Mouse (Mus musculus): Measurements from ENCODE around the gene Haao. TPM values are rescaled to one million over a fixed set of nuclear protein-coding genes. Genes with fewer than 3 reads are reported as not detected.
A peak's percentile ranks its signal among the peaks of the same experiment; 100 is the strongest.

The Haao gene
- polyA plus RNA-seq, 1 experiment: not detected

DNA sequence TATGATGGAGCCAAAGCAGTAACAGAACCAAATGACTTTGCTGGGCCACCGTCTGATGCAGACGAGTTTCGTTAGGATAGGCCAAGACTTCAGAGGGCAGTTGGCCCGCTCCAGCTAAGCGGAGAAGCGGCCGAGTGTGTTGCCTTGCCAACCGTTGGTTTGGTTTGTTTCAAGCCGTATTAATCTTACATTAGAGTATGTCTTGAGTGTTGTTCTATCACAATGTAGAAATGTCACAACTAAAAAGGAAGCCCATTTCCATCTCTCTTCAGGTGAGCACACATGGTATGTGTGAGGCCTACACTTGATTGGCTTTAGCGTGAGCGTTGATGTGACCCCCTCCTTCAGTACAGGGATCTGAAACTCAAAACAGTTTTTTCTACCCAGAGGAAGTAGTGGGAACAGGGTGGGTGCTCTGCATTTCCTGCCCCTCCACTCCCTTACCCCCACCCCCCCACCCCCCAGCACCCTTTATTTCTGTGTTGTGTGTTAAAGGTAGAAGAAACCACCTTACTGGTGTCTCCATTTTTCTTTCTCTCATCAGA is 48.2 kb downstream of the Haao start:
- TF ChIP-seq CTCF (IDR thresholded peaks at IDR 0.05; ENCODE audit: insufficient read depth, low read depth, low read length): no peak
- Histone ChIP-seq H3K4me3 (ENCODE audit: insufficient read depth, low read depth, low read length) (no peak overlapping the region), H3K4me1 (ENCODE audit: control insufficient read depth, insufficient read depth, low read length) (no peaks in the 10 kb centered on the region), H3K27ac (ENCODE audit: insufficient read depth, low read depth, low read length) (no peak overlapping the region)
- 88% methylated on average over 11 of the region's 11 CpGs for whole genome bisulfite sequencing

DNA sequence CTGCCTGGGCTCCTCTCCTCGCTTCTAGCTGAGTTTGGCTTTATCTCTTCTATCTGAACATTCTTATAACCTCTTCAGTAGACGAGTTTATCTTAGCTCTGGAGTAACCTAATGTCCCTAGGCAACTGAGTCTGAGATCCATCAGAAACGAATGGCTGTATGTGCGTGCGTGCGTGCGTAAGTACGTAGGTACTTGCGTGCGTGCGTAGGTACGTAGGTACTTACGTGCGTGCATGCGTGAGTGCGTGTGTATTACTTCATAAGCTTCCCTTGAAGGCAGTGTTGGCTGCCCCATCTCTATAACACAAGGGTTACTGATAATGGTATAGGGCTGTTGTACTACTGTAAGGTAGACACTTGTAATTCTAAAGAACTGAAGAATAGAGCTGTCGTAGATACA is 52.6 kb downstream of the Haao start:
- H3K4me1 ChIP-seq (ENCODE audit: control insufficient read depth, insufficient read depth, low read length): peaks cover 6% of the 10 kb centered on the region
- 96% methylated on average over 17 of the region's 17 CpGs for WGBS
- TF ChIP-seq POLR2A (IDR thresholded peaks at IDR 0.05; ENCODE audit: insufficient read depth, low read depth, low read length) (no peak), CTCF (IDR thresholded peaks at IDR 0.05; ENCODE audit: insufficient read depth, low read depth, low read length) (no peak)
- no peak overlapping the region for H3K4me3 ChIP-seq (ENCODE audit: insufficient read depth, low read depth, low read length)
- H3K27ac ChIP-seq (ENCODE audit: insufficient read depth, low read depth, low read length): no peak overlapping the region

DNA sequence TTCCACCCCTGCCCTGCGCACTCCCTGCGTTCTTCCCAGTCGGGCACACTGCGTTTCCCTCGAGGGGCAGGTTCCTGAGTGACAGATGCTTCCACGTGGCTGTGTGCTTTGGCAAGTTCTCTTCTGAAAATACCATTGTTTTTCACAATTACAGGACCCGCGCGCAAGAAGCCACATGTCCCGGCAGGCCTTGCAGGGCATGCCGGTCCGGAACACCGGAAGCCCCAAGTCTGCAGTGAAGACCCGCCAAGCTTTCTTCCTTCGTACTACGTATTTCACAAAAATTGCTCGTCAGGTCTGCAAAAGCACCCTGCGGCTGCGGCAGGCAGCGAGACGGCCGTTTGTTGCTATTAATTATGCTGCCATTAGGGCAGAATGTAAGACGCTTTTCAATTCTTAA is 55.4 kb downstream of the Haao start:
- Histone ChIP-seq H3K27ac (ENCODE audit: insufficient read depth, low read depth, low read length) (no peak overlapping the region), H3K4me3 (ENCODE audit: insufficient read depth, low read depth, low read length) (peak overlapping the region; percentile 51), H3K4me1 (ENCODE audit: control insufficient read depth, insufficient read depth, low read length) (peaks cover 8% of the 10 kb centered on the region)
- TF ChIP-seq POLR2A (IDR thresholded peaks at IDR 0.05; ENCODE audit: insufficient read depth, low read depth, low read length) (no peak), CTCF (IDR thresholded peaks at IDR 0.05; ENCODE audit: insufficient read depth, low read depth, low read length) (no peak)
- 31% methylated on average over 23 of the region's 23 CpGs for WGBS

DNA sequence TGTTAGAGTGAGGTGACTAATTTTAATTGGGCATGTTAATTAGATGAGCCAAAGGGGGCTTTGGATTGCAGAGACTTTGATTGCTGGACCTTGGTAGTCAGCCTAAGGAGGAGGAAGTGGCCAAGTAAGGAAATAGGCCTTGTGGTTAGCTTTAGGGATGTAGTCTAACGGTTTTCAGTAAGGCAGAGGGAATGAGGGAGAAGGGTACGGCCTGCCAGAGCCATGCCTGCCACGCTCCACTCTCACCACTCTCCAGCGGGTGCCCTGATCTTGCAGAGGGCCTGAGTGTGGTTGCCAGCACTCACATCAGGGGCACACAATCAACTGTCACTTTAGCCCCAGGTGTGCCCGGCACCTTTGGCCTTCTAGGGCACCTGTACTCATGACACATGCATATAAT is 57.6 kb downstream of the Haao start:
- TF ChIP-seq POLR2A (IDR thresholded peaks at IDR 0.05; ENCODE audit: insufficient read depth, low read depth, low read length) (no peak), CTCF (IDR thresholded peaks at IDR 0.05; ENCODE audit: insufficient read depth, low read depth, low read length) (no peak)
- Histone ChIP-seq H3K4me1 (ENCODE audit: control insufficient read depth, insufficient read depth, low read length) (peaks cover 8% of the 10 kb centered on the region), H3K27ac (ENCODE audit: insufficient read depth, low read depth, low read length) (no peak overlapping the region), H3K4me3 (ENCODE audit: insufficient read depth, low read depth, low read length) (no peak overlapping the region)
- 86% methylated on average over 5 of the region's 5 CpGs for WGBS

DNA sequence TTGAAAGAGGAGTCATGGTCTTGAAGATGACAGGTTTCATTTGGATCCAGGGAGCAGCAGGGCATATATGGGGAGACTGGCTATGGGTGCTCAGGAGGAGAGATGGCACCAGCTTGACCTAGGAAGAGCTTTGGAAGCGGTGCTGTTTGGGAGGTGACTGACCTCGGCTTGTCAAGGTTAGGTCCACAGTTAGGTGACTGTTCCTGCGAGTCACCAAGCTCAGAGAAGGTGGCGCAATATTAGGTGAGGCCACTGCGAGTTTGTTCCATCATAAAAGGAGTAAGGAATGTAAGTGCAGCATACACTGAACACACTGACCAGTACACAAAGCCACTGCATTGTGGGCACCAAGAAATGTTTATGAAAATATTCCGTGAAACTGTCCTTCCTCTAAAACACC is 61.3 kb downstream of the Haao start:
- Histone ChIP-seq H3K4me3 (ENCODE audit: insufficient read depth, low read depth, low read length) (no peak overlapping the region), H3K27ac (ENCODE audit: insufficient read depth, low read depth, low read length) (no peak overlapping the region), H3K4me1 (ENCODE audit: control insufficient read depth, insufficient read depth, low read length) (peaks cover 5% of the 10 kb centered on the region; the same call in 1 of the 2 replicates)
- TF ChIP-seq POLR2A (IDR thresholded peaks at IDR 0.05; ENCODE audit: insufficient read depth, low read depth, low read length): no peak
- TF ChIP-seq CTCF (IDR thresholded peaks at IDR 0.05; ENCODE audit: insufficient read depth, low read depth, low read length): no peak
- 96% methylated on average over 6 of the region's 6 CpGs for WGBS

DNA sequence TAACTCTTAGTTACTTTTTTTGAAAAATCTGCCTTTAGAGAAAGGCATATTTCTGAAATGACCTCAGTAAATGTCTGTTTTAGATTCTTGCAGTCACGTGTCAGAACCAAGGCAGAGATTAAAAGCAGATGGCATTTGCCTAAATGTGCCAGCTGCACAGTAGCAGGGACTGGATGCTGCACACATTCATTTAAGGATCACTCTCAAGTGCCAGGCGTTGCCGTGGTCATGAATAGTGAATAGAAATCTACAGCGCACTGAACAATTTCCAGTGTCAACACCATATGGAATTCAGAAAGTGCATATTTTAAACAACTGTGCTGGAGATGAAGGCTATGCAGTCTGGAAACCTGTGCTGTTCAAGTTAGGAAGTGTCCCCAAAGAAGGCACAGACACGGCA is 65.0 kb downstream of the Haao start:
- no peak overlapping the region for H3K4me3 ChIP-seq (ENCODE audit: insufficient read depth, low read depth, low read length)
- 44% methylated on average over 5 of the region's 5 CpGs for WGBS
- H3K4me1 ChIP-seq (ENCODE audit: control insufficient read depth, insufficient read depth, low read length): peaks cover 2% of the 10 kb centered on the region; the same call in 1 of the 2 replicates
- TF ChIP-seq CTCF (IDR thresholded peaks at IDR 0.05; ENCODE audit: insufficient read depth, low read depth, low read length) (no peak), POLR2A (IDR thresholded peaks at IDR 0.05; ENCODE audit: insufficient read depth, low read depth, low read length) (no peak)
- H3K27ac ChIP-seq (ENCODE audit: insufficient read depth, low read depth, low read length): 0 out of 2 replicates have a peak overlapping the region, but pooled peaks have one; percentile 31

Other genes with a start within 250 kb of the Haao start
- gene Kcng3, start 216.1 kb downstream of the Haao start, polyA plus RNA-seq (2012; ENCODE audit: insufficient read depth, insufficient read length, low replicate concordance, missing spikeins): not detected in 2 replicates
- gene Mta3, start 141.8 kb downstream of the Haao start, polyA plus RNA-seq (2012; ENCODE audit: insufficient read depth, insufficient read length, low replicate concordance, missing spikeins): not detected in 2 replicates

Data from olfactory bulb, adult 2 months (tissue).